Mouse (Mus musculus) intestine, embryonic 16.5 days (tissue): ENCODE measurements at regions not wholly inside any gene's neighbourhood (a gene's known extent, or its start where the extent isn't known, plus 50 kb on each side); places are given as distances from the start of the nearest gene placed in this dataset.

Source experiments
- ATAC-seq: fragments of 200-750 bp; cut with Nextera tagmentation; 2 replicates; pipeline ENCODE4 v1.8.0; 2017; ENCODE audit warnings: moderate TSS enrichment, moderate library complexity
- H3K27ac ChIP-seq: fragments of 300-500 bp; sonication (generic); 2 replicates; pipeline ENCODE4 v1.5.1; 2014; ENCODE audit warnings: mild to moderate bottlenecking, low read length
- H3K27me3 ChIP-seq: fragments of 300-500 bp; sonication (generic); replicated peaks from 2 replicates; pipeline ENCODE4 v1.6.1; 2014; ENCODE audit warnings: low read length, control low read depth, mixed read lengths; ENCODE audit not compliant: control insufficient read depth, insufficient read depth
- H3K36me3 ChIP-seq: fragments of 300-500 bp; sonication (generic); 2 replicates; pipeline ENCODE4 v1.6.1; 2014; ENCODE audit warnings: low read length, control low read depth; ENCODE audit not compliant: control insufficient read depth, insufficient read depth
- H3K4me1 ChIP-seq: fragments of 300-500 bp; sonication (generic); 2 replicates; pipeline ENCODE4 v1.6.1; 2014; ENCODE audit warnings: low read length, control low read depth, mixed read lengths; ENCODE audit not compliant: control insufficient read depth, insufficient read depth
- H3K4me2 ChIP-seq: fragments of 300-500 bp; sonication (generic); 2 replicates; pipeline ENCODE4 v1.6.1; 2014; ENCODE audit warnings: low read depth, low read length, control low read depth
- H3K4me3 ChIP-seq: fragments of 300-500 bp; sonication (generic); 2 replicates; pipeline ENCODE4 v1.5.1; 2014; ENCODE audit warnings: mild to moderate bottlenecking, low read length
- H3K9ac ChIP-seq: fragments of 300-500 bp; sonication (generic); 2 replicates; pipeline ENCODE4 v1.6.1; 2014; ENCODE audit warnings: low read depth, low read length
- H3K9me3 ChIP-seq: fragments of 300-500 bp; sonication (generic); 2 replicates; pipeline ENCODE4 v1.6.1; 2016; ENCODE audit warnings: low read length, control low read depth; ENCODE audit not compliant: control insufficient read depth
- WGBS: fragments of 180-500 bp; shearing (Covaris S2); extraction: QIAGEN DNeasy Blood & Tissue Kit; methylation state at CpG from one replicate; pipeline ENCODE4 v1.1.7; 2014; 5-methylcytosine and 5-hydroxymethylcytosine counted together

GRCm38 (mm10) chr5:37980692-37981091, 57.9 kb upstream of the Stx18 start:
- H3K4me2 ChIP-seq, result no peak overlapping the region
- H3K4me1 ChIP-seq, result no peaks in the 10 kb centered on the region
- ATAC-seq, result no peak
- no peak overlapping the region for H3K9ac ChIP-seq
- no peaks in the 10 kb centered on the region for H3K27me3 ChIP-seq
- H3K36me3 ChIP-seq, result no peaks in the 10 kb centered on the region
- H3K9me3 ChIP-seq, result no peaks in the 10 kb centered on the region
- no peak overlapping the region for H3K4me3 ChIP-seq
- no peak overlapping the region for H3K27ac ChIP-seq
- WGBS, result 91% methylated on average over 3 of the region's 3 CpGs

GRCm38 (mm10) chr5:37976943-37977434, 61.6 kb upstream of the Stx18 start:
- no peak overlapping the region for H3K9ac ChIP-seq
- no peak overlapping the region for H3K27ac ChIP-seq

GRCm38 (mm10) chr5:37972980-37973545, 65.5 kb upstream of the Stx18 start:
- H3K36me3 ChIP-seq, result no peaks in the 10 kb centered on the region
- H3K4me2 ChIP-seq, result no peak overlapping the region
- H3K4me1 ChIP-seq, result peaks cover under 1% of the 10 kb centered on the region; the same call in 1 of the 2 replicates
- H3K4me3 ChIP-seq, result no peak overlapping the region
- no peaks in the 10 kb centered on the region for H3K9me3 ChIP-seq
- no peak overlapping the region for H3K9ac ChIP-seq
- peaks cover 7% of the 10 kb centered on the region; the same call in 1 of the 2 replicates for H3K27me3 ChIP-seq
- WGBS, result 87% methylated on average over 7 of the region's 7 CpGs
- no peak for ATAC-seq
- H3K27ac ChIP-seq, result no peak overlapping the region

More at GRCm38 (mm10) chr5:37976943-37977434, 61.6 kb upstream of the Stx18 start:
- H3K27me3 ChIP-seq, result no peaks in the 10 kb centered on the region
- H3K4me3 ChIP-seq, result no peak overlapping the region
- no peak for ATAC-seq
- no peaks in the 10 kb centered on the region for H3K4me1 ChIP-seq
- no peaks in the 10 kb centered on the region for H3K9me3 ChIP-seq
- WGBS, result 36% methylated on average over 4 of the region's 4 CpGs
- no peak overlapping the region for H3K4me2 ChIP-seq
- no peaks in the 10 kb centered on the region for H3K36me3 ChIP-seq

- no peak for ATAC-seq
- H3K4me3 ChIP-seq, result no peak overlapping the region
- no peaks in the 10 kb centered on the region for H3K9me3 ChIP-seq
- 68% methylated on average over 11 of the region's 11 CpGs for WGBS
- H3K9ac ChIP-seq, result no peak overlapping the region
- H3K4me1 ChIP-seq, result peaks cover 6% of the 10 kb centered on the region; the same call in 1 of the 2 replicates
- no peak overlapping the region for H3K4me2 ChIP-seq
- H3K27ac ChIP-seq, result no peak overlapping the region
- no peaks in the 10 kb centered on the region for H3K36me3 ChIP-seq
- peaks cover 15% of the 10 kb centered on the region for H3K27me3 ChIP-seq
Observed at GRCm38 (mm10) chr5:37971724-37972123, 66.8 kb upstream of the Stx18 start.

GRCm38 (mm10) chr5:37968596-37968995, 69.9 kb upstream of the Stx18 start:
- no peak overlapping the region for H3K9ac ChIP-seq
- H3K36me3 ChIP-seq, result no peaks in the 10 kb centered on the region
- H3K4me2 ChIP-seq, result no peak overlapping the region
- no peaks in the 10 kb centered on the region for H3K9me3 ChIP-seq
- no peak overlapping the region for H3K27ac ChIP-seq
- peaks cover 6% of the 10 kb centered on the region; the same call in 1 of the 2 replicates for H3K4me1 ChIP-seq
- no peak for ATAC-seq
- peaks cover 15% of the 10 kb centered on the region for H3K27me3 ChIP-seq
- no peak overlapping the region for H3K4me3 ChIP-seq
- WGBS, result 11% methylated on average over 10 of the region's 10 CpGs

- Histone ChIP-seq H3K9ac (no peak overlapping the region), H3K27ac (no peak overlapping the region), H3K9me3 (no peaks in the 10 kb centered on the region), H3K4me3 (no peak overlapping the region; the same call in 1 of the 2 replicates), H3K4me2 (peak overlapping the region; percentile 2; the same call in 1 of the 2 replicates), H3K36me3 (no peaks in the 10 kb centered on the region), H3K4me1 (peaks cover 6% of the 10 kb centered on the region; the same call in 1 of the 2 replicates), H3K27me3 (peaks cover 15% of the 10 kb centered on the region)
- 6% methylated on average over 14 of the region's 14 CpGs for WGBS
- ATAC-seq, result no peak
Observed at GRCm38 (mm10) chr5:37967914-37968375, 70.6 kb upstream of the Stx18 start.

GRCm38 (mm10) chr5:37967106-37967913, 71.2 kb upstream of the Stx18 start:
- Histone ChIP-seq H3K4me1 (peaks cover 6% of the 10 kb centered on the region; the same call in 1 of the 2 replicates), H3K27ac (no peak overlapping the region), H3K27me3 (peaks cover 15% of the 10 kb centered on the region), H3K9me3 (no peaks in the 10 kb centered on the region), H3K4me3 (no peak overlapping the region; the same call in 1 of the 2 replicates), H3K36me3 (no peaks in the 10 kb centered on the region), H3K9ac (no peak overlapping the region), H3K4me2 (peak overlapping the region; percentile 2; the same call in 1 of the 2 replicates)
- 13% methylated on average over 23 of the region's 23 CpGs for WGBS
- no peak for ATAC-seq

GRCm38 (mm10) chr5:37963688-37964087, 74.9 kb upstream of the Stx18 start:
- Histone ChIP-seq H3K4me2 (no peak overlapping the region), H3K9ac (no peak overlapping the region), H3K9me3 (no peaks in the 10 kb centered on the region), H3K4me1 (peaks cover 6% of the 10 kb centered on the region; the same call in 1 of the 2 replicates), H3K4me3 (no peak overlapping the region), H3K27ac (no peak overlapping the region), H3K36me3 (no peaks in the 10 kb centered on the region), H3K27me3 (peaks cover 9% of the 10 kb centered on the region)
- 52% methylated on average over 8 of the region's 8 CpGs for WGBS
- ATAC-seq, result no peak

- H3K4me1 ChIP-seq, result no peaks in the 10 kb centered on the region
- no peak overlapping the region for H3K4me3 ChIP-seq
- H3K27me3 ChIP-seq, result peaks cover 3% of the 10 kb centered on the region
- H3K4me2 ChIP-seq, result no peak overlapping the region
- no peaks in the 10 kb centered on the region for H3K36me3 ChIP-seq
- no peak for ATAC-seq
- no peak overlapping the region for H3K27ac ChIP-seq
- no peaks in the 10 kb centered on the region for H3K9me3 ChIP-seq
- no peak overlapping the region for H3K9ac ChIP-seq
- WGBS, result 32% methylated on average over 3 of the region's 3 CpGs
Observed at GRCm38 (mm10) chr5:37962513-37962912, 76.0 kb upstream of the Stx18 start.
